Mouse (Mus musculus): Measurements from ENCODE around the gene Sppl3.

GRCm38 (mm10) chr5:115057153-115057552 is 46.2 kb downstream of the Sppl3 start:
- no peak for TF ChIP-seq POLR2A (IDR thresholded peaks at IDR 0.05; ENCODE audit: insufficient read depth, low read length)
- no peak for TF ChIP-seq CTCF (IDR thresholded peaks at IDR 0.05; ENCODE audit: low read depth, low read length)

Measured in ES-Bruce4 (cell line).